Mouse (Mus musculus) lung, postnatal 0 days (tissue): ENCODE data around the gene Tubgcp5.

ENCODE experiments used
- CTCF ChIP-seq: IDR thresholded peaks from 2 replicates; pipeline ENCODE4 v1.5.1; 2016; ENCODE audit warnings: antibody characterized with exemption, mild to moderate bottlenecking
- EP300 ChIP-seq: IDR thresholded peaks from 2 replicates; pipeline ENCODE4 v1.6.1; 2016; ENCODE audit warnings: antibody characterized with exemption, mild to moderate bottlenecking, control low read depth

DNA sequence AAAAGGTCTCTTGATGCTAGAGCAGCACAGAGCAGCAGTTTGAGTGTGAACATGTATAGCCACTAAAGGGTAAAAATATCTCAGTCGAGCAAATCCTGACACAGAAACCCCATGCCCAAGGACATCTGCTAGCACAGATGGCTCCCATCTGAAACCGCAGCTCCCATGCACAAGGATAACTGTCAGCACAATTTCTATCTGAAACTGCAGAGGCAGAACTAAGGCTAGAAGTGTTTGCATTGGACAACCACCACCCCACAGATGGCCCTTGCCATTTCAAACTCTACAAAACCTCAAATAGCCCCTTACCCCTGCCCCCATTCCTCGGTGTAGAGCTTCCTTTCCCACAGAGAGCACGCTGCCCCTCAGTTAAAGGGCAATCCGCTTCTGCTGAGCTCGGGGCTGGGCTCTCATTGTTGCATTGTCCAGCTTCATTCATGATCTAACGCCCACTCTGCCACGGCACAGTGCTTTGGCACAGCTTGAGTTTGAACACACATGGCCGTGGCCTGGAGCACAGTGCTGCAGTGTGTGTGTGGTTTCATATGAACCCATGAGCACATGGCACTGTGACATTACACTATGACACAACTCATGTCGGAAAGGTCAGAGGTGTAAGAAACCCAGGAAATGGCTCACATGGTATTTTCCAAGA is 49.3 kb upstream of the Tubgcp5 start:
- no peak for TF ChIP-seq EP300
- no peak for TF ChIP-seq CTCF
